Mouse (Mus musculus) 3T3-L1 (cell line): Measurements from ENCODE around the gene Ttn.
A peak's percentile ranks its signal among the peaks of the same experiment; 100 is the strongest.
"Not testable (repeated sequence)": the region's sequence is repeated elsewhere in the genome, so short reads cannot be mapped to it uniquely, and the experiment has no call there.

Source experiments
- DNase-seq: peaks from one replicate; pipeline ENCODE4 v3.0.0-alpha.2; 2015; ENCODE audit warnings: low read depth, low spot score

The Ttn gene

GRCm38 (mm10) chr2:76982391-76983145 is at the start of gene Ttn:
Ttn (minus strand) TSS chr2:76982547.
- DNase-seq = no peak

- DNase-seq = peak; percentile 56
Observed at GRCm38 (mm10) chr2:77020649-77021048, 38.3 kb upstream of the Ttn start.

- DNase-seq = no peak
Observed at GRCm38 (mm10) chr2:77017735-77018134, 35.4 kb upstream of the Ttn start.

- DNase-seq = not testable (repeated sequence)
Observed at GRCm38 (mm10) chr2:77013449-77013848, 31.1 kb upstream of the Ttn start.

GRCm38 (mm10) chr2:77011981-77012380 is 29.6 kb upstream of the Ttn start:
- DNase-seq = no peak

- no peak for DNase-seq
Observed at GRCm38 (mm10) chr2:77007015-77007414, 24.7 kb upstream of the Ttn start.

GRCm38 (mm10) chr2:77003148-77003547 is 20.8 kb upstream of the Ttn start:
- no peak for DNase-seq

GRCm38 (mm10) chr2:76998351-76998750 is 16.0 kb upstream of the Ttn start:
- DNase-seq = no peak

GRCm38 (mm10) chr2:76992493-76993201 is 10.3 kb upstream of the Ttn start:
- no peak for DNase-seq

- DNase-seq = no peak
Observed at GRCm38 (mm10) chr2:76987317-76987716, 5.0 kb upstream of the Ttn start.

- no peak for DNase-seq
Observed at GRCm38 (mm10) chr2:76984384-76984783, 2.0 kb upstream of the Ttn start.

GRCm38 (mm10) chr2:76983601-76984000 is 1.3 kb upstream of the Ttn start:
- DNase-seq = no peak

GRCm38 (mm10) chr2:76981717-76982116 is 630 bp downstream of the Ttn start:
- no peak for DNase-seq

GRCm38 (mm10) chr2:76980146-76980545 is 2.2 kb downstream of the Ttn start:
- DNase-seq = peak; percentile 46

- DNase-seq = no peak
Observed at GRCm38 (mm10) chr2:76977650-76978049, 4.7 kb downstream of the Ttn start.

- DNase-seq = no peak
Observed at GRCm38 (mm10) chr2:76972051-76972450, 10.3 kb downstream of the Ttn start.

GRCm38 (mm10) chr2:76971069-76971468 is 11.3 kb downstream of the Ttn start:
- DNase-seq = no peak

- peak; percentile 56 for DNase-seq
Observed at GRCm38 (mm10) chr2:76970669-76971068, 11.7 kb downstream of the Ttn start.

- no peak for DNase-seq
Observed at GRCm38 (mm10) chr2:76970204-76970603, 12.1 kb downstream of the Ttn start.

- DNase-seq = no peak
Observed at GRCm38 (mm10) chr2:76969637-76970036, 12.7 kb downstream of the Ttn start.

- peak; percentile 83 for DNase-seq
Observed at GRCm38 (mm10) chr2:76968919-76969318, 13.4 kb downstream of the Ttn start.

- DNase-seq = no peak
Observed at GRCm38 (mm10) chr2:76966582-76966981, 15.8 kb downstream of the Ttn start.

- DNase-seq = no peak
Observed at GRCm38 (mm10) chr2:76966013-76966412, 16.3 kb downstream of the Ttn start.
